Mouse (Mus musculus): Measurements from ENCODE around the gene Rad54l2. TPM values are rescaled to one million over a fixed set of nuclear protein-coding genes. Genes with fewer than 3 reads are reported as not detected.

The Rad54l2 gene
- total RNA-seq (2021): 10 to 100 TPM; 11.7 to 11.8 TPM
- long read RNA-seq, experiment 1: 0 reads
- long read RNA-seq, experiment 2, partial matches to known transcripts: 0 of 2 reads
- long read RNA-seq, experiment 2, other reads (novel, unspliced or antisense): 2 of 2 reads

DNA sequence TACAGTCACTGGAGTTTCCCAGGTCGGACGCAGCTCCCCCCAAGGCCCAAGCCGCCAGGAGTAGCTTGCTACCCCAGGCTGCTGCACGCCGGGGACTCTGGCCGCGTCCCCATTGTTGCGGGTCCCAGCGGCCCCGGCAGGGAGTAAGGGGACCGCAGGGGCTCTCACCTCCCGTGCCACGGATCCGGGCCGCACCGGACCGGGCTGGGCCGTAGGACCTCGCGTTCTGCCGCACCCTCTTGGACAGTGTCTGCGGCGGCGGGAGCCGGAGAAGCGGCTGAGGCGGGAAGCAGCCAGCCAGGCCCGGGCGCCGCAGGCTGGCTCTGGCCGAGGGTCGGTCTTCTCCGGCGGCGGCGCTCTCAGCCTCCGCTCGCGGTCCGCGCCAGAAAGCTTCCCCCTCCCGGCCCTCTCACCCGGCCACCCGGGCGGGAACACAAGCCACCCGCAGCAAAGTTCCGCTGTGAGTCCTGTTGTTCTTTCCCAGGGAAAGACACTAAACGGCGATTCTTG lies at the start of gene Rad54l2:
Rad54l2 (minus strand) TSS at position 383 of the 510 bp plus-strand sequence.
- DNase-seq: peak; percentile 91 to 93
- intact Hi-C loops (cut with DNase I): no loop called here

DNA sequence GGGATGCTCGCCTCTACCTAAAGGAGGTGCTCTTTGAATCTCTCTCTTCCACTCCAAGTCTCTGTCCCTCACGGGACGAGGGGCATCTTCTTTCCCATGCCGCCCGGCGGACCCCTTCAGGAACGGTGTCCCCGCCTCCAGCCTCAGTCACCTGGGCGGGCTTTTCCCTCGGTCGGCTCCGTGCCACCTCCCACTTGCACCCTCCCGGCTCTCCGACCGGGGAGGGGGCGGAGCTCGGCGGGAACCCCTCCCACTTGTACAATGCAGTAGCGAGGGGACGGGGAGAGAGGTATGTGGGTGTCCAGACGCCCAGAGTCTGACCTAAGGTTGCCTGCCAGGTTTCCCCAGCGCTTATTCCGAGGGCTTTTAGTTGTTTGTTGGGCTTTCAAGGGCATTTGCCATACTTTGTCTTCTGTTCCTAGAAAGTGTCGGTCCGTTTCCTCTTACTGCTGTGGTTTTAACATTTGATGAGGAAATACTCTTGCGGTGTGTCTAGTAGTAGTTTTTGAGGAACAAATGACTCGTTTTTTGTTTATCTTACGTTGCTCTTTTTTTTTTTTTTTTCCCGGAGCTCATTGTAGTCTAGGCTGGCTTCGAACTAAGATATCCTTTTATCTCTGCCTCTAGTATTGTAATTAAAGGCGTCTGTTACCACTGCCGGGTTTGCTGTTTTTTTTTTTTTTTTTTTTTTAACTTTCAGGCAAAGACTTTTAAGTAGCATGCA lies 33.5 kb upstream of the Rad54l2 start:
- DNase-seq: peak; percentile 88 to 89
- intact Hi-C loops (cut with DNase I): loop anchor here (2.0 to 10.0 kb wide), 3 partner anchors 64 to 720 kb away; partner anchors contain the start of genes Cyb561d2, Nprl2 and Rbm15b

DNA sequence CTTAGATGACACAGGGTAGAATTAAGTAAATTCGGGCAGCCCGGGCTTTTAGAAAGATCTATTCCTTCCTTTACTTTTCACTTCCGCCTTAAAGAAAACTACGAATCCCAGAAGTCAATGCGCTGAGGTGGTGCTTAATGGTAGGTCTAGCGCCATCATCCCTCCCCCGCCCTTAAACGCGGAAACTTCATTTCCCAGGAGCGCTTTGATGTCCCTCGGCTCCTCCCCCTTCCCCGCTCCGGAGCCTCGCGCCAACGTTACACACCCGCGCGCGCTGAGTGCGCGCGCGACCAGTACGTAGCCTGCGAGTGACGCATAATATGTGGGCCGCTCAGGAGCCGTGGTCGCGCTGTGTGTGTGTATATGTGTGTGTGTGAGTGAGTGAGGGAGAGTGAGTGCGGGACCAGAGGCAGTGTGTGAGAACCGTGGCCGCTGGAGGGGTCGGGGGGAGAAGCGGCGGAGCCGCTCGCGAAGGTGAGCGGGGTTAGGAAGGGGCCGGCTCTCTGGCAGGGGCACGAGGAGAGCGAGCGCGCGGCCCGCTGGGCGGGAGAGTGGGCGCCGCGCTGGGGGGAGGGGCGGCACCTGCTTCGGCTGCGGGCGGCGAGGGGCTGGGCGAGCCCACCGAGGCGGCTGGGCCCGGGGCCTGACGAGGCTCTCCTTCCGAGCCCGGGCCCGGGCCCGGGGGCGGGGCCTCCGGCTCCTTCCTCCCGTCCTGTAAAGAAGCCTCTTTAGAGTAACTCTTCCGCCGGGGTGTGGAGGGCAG lies 32.8 kb upstream of the Rad54l2 start, which contains the start of gene Dcaf1:
Dcaf1 (plus strand) TSS at position 257 of the 763 bp plus-strand sequence.
- intact Hi-C loops (cut with DNase I): loop anchor here (2.0 to 10.0 kb wide), 3 partner anchors 65 to 721 kb away; partner anchors contain the start of genes Cyb561d2, Nprl2 and Rbm15b
- DNase-seq: peak; percentile 90 to 91

DNA sequence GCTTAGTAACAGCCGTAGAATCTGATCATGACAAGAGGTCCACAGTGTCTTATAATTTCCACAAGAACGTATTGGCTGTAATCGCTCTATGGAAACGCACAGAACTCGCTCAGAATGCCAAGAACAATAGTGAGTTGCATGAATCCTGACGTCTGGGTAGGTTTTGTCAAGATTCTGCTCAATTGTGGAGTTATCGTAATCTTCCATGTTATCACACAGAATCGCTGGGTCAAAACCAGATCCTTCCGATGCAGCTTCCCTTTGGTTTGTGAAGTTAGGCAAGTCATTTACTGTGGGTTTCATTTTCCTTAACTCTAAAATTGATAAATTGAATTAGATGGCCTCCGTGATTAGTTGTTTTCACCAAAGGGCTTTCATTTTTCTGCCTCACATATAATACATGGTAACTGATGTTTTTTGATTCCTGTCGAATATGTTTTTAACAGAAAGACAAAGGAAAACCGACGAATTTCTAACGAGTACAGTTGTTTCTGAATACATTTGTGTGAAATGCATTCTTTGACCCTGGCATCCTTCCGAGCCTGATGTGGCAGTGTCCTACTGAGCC lies 32.1 kb upstream of the Rad54l2 start:
- DNase-seq: no peak
- intact Hi-C loops (cut with DNase I): loop anchor here (5.0 to 10.0 kb wide), 2 partner anchors 216 to 721 kb away; partner anchors contain the start of genes Cyb561d2 and Nprl2

DNA sequence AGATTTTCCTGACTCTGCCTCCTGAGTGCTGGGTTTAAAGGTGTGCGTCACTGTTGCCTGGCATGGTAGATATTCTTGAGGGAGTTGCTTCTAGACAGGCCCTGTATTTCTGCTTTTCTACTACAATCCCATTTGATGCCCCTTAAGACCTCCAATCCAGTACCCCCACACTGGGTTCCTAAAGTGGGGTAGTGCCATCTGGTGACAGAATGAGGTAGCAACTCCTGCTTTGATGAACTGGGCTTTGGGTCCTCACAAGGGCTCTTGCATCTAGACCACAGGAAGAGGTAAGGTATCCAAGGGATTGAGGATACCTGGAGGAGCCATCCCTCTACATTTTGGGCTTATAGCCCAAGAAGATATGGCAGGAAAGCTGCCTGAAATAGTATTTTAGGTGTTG lies 30.2 kb upstream of the Rad54l2 start:
- intact Hi-C loops (cut with DNase I): loop anchor here (2.0 kb wide), 1 partner anchor 132 kb away; no protein-coding TSS in a partner anchor
- peak; percentile 13 to 30 for DNase-seq

DNA sequence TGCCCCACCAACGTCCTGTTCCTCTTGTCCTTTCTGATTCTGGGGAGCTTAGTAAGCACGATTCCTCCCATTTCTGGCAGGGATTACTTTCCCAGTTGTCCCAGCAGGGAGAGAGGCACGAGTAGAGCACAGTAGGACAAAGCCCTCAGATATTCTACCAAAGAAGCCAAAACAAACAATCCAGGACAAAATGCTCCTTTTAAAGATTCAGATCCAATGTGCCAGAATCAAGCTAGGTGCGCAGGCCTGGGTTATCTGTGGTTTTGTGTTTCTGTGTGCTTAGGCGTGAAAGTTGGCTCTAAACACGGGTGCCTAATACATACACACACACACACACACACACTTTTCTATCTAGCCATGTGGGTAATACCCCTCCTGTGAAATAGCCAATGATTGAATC lies 29.2 kb upstream of the Rad54l2 start:
- intact Hi-C loops (cut with DNase I): loop anchor here (2.0 kb wide), 1 partner anchor 131 kb away; no protein-coding TSS in a partner anchor
- DNase-seq: no peak

DNA sequence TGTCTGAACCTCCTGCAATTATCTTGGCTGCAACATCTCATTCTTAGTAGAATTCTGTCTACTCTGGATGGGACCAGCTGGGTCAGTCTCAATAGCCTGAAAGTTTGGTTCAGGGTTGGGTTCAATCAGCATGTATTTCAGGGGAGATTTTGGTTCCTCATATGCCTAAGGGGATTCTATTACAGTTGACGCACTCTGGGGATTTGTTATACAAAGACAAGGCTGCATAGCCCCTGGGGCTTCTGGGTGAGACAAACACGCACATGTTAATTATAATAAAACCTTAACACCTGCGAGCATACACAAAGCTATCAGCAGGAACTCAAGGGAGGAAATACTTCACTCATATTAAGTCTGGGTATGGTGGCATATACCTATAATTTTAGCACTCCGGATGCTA lies 17.5 kb upstream of the Rad54l2 start:
- no peak for DNase-seq
- intact Hi-C loops (cut with DNase I): no loop called here

DNA sequence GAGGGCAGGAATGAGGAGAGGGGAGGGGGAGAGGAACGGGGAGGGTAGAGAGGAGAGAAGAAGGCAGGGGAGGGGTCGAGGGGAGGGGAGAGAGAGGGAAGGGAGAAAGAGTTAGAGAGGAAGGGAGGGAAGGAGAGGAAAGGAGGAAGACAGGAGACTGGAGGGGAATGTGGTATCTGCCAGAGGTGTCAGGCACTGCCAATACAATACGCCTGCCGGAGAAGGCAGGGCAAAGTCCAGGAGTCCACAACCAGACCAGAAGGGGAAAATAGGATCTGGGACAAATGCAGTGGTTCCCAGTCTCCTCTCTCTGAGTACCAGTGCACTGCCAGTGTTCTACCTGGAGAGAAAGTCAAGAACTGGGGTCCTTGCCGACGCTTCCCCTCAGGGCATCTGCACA lies 1.8 kb upstream of the Rad54l2 start:
- intact Hi-C loops (cut with DNase I): no loop called here
- DNase-seq: no peak

DNA sequence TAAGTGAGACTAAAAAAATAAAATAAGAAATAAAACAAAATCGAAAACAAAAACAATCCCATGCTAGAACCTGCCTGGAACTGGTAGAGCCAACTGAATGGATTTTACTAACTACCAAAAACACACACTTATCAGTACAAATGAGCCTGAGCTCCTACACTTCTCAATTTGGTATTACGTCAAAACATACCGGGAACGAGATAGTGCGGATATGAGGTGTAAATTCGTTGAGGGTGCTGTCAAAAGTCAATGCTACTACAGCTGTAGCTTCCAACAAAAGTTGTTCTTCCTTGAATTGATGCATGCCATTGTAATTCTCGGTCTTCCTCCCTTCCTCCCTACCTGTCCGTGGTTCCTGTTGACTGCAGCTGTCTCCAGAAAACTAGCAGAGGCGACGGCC lies 369 bp upstream of the Rad54l2 start:
- no peak for DNase-seq
- intact Hi-C loops (cut with DNase I): no loop called here

DNA sequence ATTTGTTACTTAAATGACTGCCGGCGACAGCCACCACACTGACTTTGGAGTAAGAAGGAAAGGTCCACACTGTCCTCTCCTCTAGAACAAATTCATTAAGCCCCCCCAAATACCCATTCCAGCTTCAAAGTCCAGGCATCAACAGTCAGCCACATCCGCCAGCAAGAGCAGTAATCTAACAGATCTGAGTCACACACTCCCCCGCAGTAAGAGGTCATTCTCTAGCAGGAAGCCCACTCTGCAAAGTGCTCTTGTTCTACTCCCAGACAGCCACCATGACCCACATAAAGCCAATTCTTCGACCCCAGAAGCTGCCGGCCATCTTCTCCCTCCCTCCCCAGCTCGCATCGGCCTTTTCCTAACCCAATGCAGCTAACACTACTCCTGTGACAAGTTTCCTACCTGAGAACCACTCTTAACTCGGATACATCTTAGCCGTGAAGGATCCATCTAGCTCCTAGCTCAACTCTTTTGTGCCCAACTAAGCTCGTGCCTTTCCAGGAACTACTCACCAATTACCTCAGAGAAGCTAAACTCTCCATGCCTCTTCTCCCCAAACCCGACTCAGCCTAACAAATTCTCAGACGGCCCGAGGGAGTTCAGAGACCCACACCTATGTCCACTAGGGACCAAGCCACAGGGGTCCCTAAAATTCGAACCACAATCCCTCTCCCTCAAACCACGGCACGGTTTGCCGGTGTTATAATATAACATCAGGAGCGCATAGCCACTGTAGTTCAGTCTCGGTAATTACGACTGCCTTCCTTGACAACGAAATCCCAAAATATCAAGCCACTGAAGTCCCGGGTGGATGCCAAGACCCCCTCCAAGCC lies 799 bp downstream of the Rad54l2 start:
- intact Hi-C loops (cut with DNase I): no loop called here
- DNase-seq: peak in 1 of 2 experiments; percentile 3

DNA sequence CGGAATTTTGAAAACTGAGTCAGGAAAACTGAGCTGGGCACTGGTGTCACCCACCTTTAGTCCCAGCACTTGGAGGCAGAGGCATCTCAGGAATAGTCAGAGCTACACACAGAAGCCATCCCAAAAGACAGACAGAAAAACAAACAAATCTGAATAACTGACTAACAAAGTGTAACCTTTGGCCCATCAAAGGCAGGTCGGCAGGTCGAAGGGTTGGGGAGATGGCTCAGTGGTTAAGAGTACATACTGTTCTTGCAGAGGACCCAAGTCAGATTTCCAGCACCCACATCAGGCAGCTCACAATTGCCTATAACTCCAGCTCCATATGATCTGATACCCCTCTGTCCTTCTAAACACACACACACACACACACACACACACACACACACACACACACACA lies 3.8 kb downstream of the Rad54l2 start:
- intact Hi-C loops (cut with DNase I): no loop called here
- no peak for DNase-seq

DNA sequence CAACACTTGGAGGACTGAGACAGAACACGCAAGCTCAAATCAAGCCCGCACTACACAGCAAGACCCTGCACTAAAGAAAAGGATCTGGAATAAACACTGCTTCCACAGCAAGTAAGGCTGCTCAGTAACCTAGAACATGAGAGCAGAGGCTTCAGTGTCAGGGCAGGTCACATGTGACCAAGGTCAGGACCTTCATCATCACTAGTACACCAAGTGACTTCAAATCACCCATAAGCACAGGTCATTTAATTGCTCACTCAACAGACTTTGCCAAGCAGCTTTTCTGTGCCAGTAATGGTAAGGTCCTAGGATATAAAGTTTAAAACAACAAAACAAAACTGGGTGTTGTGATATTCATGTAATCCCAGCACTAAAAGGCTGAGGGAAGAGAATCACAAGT lies 5.4 kb downstream of the Rad54l2 start:
- DNase-seq: no peak
- intact Hi-C loops (cut with DNase I): no loop called here

DNA sequence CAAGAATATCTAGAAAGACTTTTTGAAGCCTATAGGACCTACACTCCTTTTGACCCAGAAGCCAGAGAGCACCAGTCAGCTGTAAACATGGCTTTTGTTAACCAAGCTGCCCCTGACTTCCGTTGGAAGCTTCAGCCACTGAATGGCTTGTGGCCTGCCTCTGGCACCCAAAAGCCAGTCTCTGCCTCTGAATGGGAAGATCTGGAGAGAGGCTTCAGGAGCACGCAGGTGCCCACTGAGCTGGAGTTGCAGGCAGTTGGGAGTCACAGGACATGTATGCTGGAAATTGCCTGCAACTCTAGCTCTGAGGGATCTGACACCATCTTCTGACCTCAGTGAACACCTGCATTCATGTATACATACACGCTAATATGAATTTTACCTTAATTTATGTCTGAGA lies 8.9 kb downstream of the Rad54l2 start:
- DNase-seq: no peak
- intact Hi-C loops (cut with DNase I): no loop called here

DNA sequence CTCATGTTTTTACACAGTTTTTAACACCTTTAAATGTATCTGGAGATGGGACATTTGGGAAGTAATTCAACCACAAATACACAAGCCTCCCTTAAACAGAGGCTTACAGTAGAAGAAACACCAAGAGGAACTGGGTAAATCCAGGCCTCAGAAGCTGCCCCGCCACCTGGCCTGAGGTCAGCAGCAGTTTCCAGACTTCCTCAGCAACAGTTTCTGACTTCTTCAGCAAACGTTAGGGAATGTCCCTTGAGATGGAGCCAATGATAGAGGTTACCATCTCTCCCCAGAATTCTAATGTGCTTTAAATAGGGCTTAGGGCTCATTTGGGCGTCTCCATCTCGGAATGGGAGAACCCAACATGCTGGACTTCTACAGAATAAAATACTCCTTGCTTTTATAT lies 10.7 kb downstream of the Rad54l2 start:
- DNase-seq: no peak
- intact Hi-C loops (cut with DNase I): no loop called here

DNA sequence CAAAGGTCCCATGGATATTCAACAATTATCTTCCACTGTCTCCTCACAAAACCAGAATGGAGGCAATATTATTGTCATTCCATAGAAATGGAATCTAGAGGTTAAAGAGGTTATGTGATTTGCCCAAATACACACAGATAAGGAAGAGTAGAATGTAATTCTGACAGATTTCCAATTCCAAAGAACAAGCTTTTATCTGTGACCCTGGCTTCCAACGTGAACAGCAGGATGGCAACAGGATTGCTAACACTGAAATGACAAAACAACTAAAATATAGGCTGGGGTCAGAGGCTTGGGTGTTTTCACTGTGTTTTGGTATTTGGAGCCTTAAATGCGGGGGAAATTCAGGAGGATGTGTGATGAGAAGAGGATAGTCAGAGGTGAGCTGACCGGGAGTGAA lies 11.6 kb downstream of the Rad54l2 start:
- no peak for DNase-seq
- intact Hi-C loops (cut with DNase I): no loop called here

DNA sequence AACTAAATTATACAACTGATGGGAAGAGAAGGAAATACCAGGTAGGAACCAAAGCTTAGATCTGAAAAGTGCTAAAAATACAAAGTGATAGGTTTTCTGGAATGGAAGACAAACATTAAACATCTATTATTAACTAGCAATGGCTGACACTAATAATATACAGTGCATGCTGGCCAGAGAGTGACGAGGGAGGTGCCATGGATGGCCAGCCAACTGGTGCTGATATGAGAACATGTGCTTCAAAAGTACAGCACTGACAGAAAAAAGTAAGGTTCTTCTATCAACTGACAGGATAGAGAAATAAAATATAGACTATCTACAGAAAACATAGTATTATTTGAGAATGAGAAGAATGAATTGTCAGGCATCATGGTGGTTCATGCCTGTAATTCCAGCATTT lies 12.9 kb downstream of the Rad54l2 start:
- no peak for DNase-seq
- intact Hi-C loops (cut with DNase I): no loop called here

DNA sequence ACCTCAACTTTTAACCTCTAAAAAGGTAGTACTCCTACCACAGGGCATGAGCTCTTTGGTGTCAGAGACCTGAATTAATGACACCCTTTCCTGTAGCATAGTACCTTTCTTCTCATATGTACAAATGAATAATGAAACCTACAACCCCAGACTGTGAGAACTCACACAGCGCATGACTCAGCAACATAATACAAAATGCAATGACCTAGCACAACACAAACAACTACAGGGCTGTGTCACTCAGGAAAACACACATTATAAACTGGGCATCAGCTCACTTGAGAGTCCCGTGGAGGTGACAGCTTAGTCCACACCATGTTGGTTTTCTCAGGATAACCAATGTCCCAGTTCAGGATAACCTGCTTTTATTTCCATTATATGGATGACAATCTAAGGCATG lies 17.2 kb downstream of the Rad54l2 start:
- intact Hi-C loops (cut with DNase I): no loop called here

DNA sequence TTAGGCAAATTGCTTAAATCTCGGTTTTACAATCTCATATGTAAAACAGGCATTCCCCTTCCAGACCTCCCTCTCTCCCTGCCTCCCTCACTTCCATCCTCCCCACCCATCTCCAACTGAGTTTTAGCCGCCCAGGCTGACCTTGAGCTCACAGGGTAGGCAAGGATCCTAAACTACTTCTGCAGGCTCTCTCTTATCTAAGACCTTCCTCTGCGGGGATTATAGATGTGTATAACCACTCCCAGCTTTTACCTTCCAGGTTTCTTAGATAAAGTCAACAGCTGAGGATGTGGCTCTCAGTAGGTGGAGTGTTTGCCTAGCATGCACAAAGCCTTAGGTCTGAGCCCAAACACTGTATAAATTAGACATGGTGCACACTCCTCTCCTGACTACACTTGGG lies 18.8 kb downstream of the Rad54l2 start:
- intact Hi-C loops (cut with DNase I): no loop called here
- DNase-seq: no peak

More for the DNA sequence above, 17.2 kb downstream of the Rad54l2 start:
- DNase-seq: no peak

DNA sequence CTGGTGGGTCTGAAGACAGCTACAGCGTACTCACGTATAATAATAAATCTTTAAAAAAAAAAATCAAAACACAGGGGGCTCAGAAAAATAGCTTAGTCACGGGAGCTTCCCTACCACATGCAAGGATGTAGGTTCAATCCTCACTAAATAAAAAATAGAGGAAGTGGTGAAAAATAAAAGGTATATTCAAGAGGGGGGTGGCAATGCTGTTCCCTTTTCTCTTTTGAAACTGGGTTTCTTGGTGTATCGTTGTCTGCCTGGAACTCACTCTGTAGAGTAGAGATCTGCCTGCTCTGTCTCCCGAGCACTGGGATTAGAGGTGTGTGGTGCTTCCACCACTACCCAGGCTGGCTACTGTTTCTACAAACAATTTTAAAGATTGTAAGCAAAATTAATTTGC lies 19.2 kb downstream of the Rad54l2 start:
- intact Hi-C loops (cut with DNase I): no loop called here
- DNase-seq: no peak

DNA sequence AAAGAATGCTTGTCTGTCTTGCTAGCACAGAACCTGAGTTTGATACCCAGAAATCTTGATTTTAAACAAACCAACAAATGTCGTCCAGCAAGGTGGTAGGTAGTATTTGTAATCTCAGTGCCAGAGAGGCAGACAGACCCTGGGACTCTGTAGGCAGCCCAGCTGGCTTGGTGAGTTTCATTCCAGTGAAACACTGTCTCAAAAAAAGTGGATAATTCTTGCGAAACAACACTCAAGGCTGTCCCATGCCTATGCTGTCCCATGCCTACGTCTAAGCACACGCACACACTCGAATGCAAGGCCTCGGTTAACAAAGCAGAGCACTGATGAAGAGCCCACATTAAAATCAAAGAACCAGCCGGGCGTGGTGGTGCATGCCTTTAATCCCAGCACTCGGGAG lies 32.6 kb downstream of the Rad54l2 start:
- intact Hi-C loops (cut with DNase I): no loop called here

More for the DNA sequence above, 32.6 kb downstream of the Rad54l2 start:
- DNase-seq: no peak

Data from heart, postnatal 14 days (tissue).